Mouse (Mus musculus) liver, embryonic 14.5 days (tissue): Measurements from ENCODE around the gene Klk9. TPM values are rescaled to one million over a fixed set of nuclear protein-coding genes. Genes with fewer than 3 reads are reported as not detected.

Experiments
- ATAC-seq: fragments of 200-750 bp; cut with Nextera tagmentation; 2 replicates; pipeline ENCODE4 v1.8.0; 2017; ENCODE audit warnings: moderate number of reproducible peaks, mild to moderate bottlenecking, moderate library complexity; ENCODE audit not compliant: insufficient read depth
- DNase-seq, 3 experiments: peaks; one replicate each; pipeline ENCODE4 v3.0.0-alpha.2; 2012 to 2013; ENCODE audit warnings: low read depth in 3 of 3, low spot score in 3 of 3
- H3K27ac ChIP-seq: fragments of 300-500 bp; sonication (generic); 2 replicates; pipeline ENCODE4 v1.5.1; 2014; ENCODE audit warnings: moderate library complexity, mild to moderate bottlenecking, control low read depth, inconsistent platforms
- H3K27me3 ChIP-seq: fragments of 300-500 bp; sonication (generic); 2 replicates; pipeline ENCODE4 v1.6.1; 2014; ENCODE audit warnings: mild to moderate bottlenecking, low read length, moderate library complexity; ENCODE audit not compliant: control insufficient read depth, insufficient read depth
- H3K36me3 ChIP-seq: fragments of 300-500 bp; sonication (generic); replicated peaks from 2 replicates; pipeline ENCODE4 v1.6.1; 2014; ENCODE audit warnings: low read depth; ENCODE audit not compliant: control insufficient read depth, insufficient read depth
- H3K4me1 ChIP-seq, 2 experiments: fragments of 200-500 bp in 1 of 2; fragments of 300-500 bp in 1 of 2; sonication (generic) in 1 of 2; replicated peaks; 2 replicates each; pipeline ENCODE4 v1.6.1; 2012 to 2014; ENCODE audit warnings: antibody characterized with exemption in 1 of 2, inconsistent platforms in 1 of 2, low read length in 1 of 2; ENCODE audit not compliant: control insufficient read depth in 2 of 2, insufficient read depth in 2 of 2
- H3K4me2 ChIP-seq: fragments of 300-500 bp; sonication (generic); 2 replicates; pipeline ENCODE4 v1.6.1; 2014; ENCODE audit warnings: low read depth, mild to moderate bottlenecking, control low read depth, moderate library complexity
- H3K4me3 ChIP-seq, 2 experiments: fragments of 200-500 bp in 1 of 2; fragments of 300-500 bp in 1 of 2; sonication (generic) in 1 of 2; 2 replicates each; pipeline ENCODE4 v1.5.1; 2012 to 2014; ENCODE audit warnings: low read depth in 2 of 2, low read length in 2 of 2, mild to moderate bottlenecking in 2 of 2, control low read depth in 1 of 2, inconsistent platforms in 1 of 2, moderate library complexity in 1 of 2; ENCODE audit not compliant: insufficient read depth in 1 of 2
- H3K9ac ChIP-seq: fragments of 300-500 bp; sonication (generic); replicated peaks from 2 replicates; pipeline ENCODE4 v1.6.1; 2014; ENCODE audit warnings: mild to moderate bottlenecking, control low read depth, moderate library complexity
- H3K9me3 ChIP-seq: fragments of 300-500 bp; sonication (generic); 2 replicates; pipeline ENCODE4 v1.6.1; 2016; ENCODE audit warnings: low read length, mixed read lengths; ENCODE audit not compliant: control insufficient read depth
- CTCF ChIP-seq: IDR thresholded peaks from 2 replicates; pipeline ENCODE4 v1.5.1; 2016; ENCODE audit warnings: antibody characterized with exemption, low read depth, control low read depth
- EP300 ChIP-seq: IDR thresholded peaks from 2 replicates; pipeline ENCODE4 v1.6.1; 2016; ENCODE audit warnings: antibody characterized with exemption, low read depth
- WGBS: fragments of 180-500 bp; shearing (Covaris S2); extraction: QIAGEN DNeasy Blood & Tissue Kit; methylation state at CpG from one replicate; pipeline ENCODE4 v1.1.7; 2014; ENCODE audit not compliant: insufficient replicate concordance; 5-methylcytosine and 5-hydroxymethylcytosine counted together
- polyA plus RNA-seq, 2 experiments: library from polyadenylated mRNA; depleted of rRNA in 1 of 2; stranded (reverse) in 1 of 2; unstranded in 1 of 2; fragments of >200 nt; fragmentation: Nextera tagmentation in 1 of 2; extraction: Ambion mirVana in 1 of 2; gene quantifications; 2 replicates each; pipeline versions ENCODE4 v1.2.1 to v1.2.3; 2012 to 2014

The Klk9 gene
- polyA plus RNA-seq, 2 experiments: not detected

GRCm38 (mm10) chr7:43826056-43826455 lies 34.4 kb downstream of the Klk9 start:
- TF ChIP-seq CTCF: no peak
- no peaks in the 10 kb centered on the region for H3K36me3 ChIP-seq
- no peak overlapping the region for H3K4me2 ChIP-seq
- ATAC-seq (no peak), DNase-seq (no peak)
- no peak overlapping the region for H3K27ac ChIP-seq
- H3K27me3 ChIP-seq: no peaks in the 10 kb centered on the region
- no peaks in the 10 kb centered on the region for H3K9me3 ChIP-seq
- no peak overlapping the region for H3K9ac ChIP-seq
- no peaks in the 10 kb centered on the region for H3K4me1 ChIP-seq
- 61% methylated on average over 5 of the region's 5 CpGs for WGBS
- no peak overlapping the region for H3K4me3 ChIP-seq

GRCm38 (mm10) chr7:43827706-43828105 lies 36.0 kb downstream of the Klk9 start:
- no peaks in the 10 kb centered on the region for H3K9me3 ChIP-seq
- no peak overlapping the region for H3K4me2 ChIP-seq
- no peak overlapping the region for H3K4me3 ChIP-seq
- H3K27me3 ChIP-seq: no peaks in the 10 kb centered on the region
- ATAC-seq: no peak
- TF ChIP-seq CTCF (no peak), EP300 (no peak)
- DNase-seq: no peak
- no peaks in the 10 kb centered on the region for H3K4me1 ChIP-seq
- WGBS: 59% methylated on average over 4 of the region's 4 CpGs
- no peak overlapping the region for H3K9ac ChIP-seq
- H3K27ac ChIP-seq: no peak overlapping the region
- H3K36me3 ChIP-seq: no peaks in the 10 kb centered on the region

- no peak overlapping the region for H3K9ac ChIP-seq
- DNase-seq (no peak), ATAC-seq (no peak)
- TF ChIP-seq CTCF: no peak
- TF ChIP-seq EP300: no peak
- H3K27me3 ChIP-seq: no peaks in the 10 kb centered on the region
- WGBS: 69% methylated on average over 8 of the region's 8 CpGs
- no peaks in the 10 kb centered on the region for H3K9me3 ChIP-seq
- H3K36me3 ChIP-seq: no peaks in the 10 kb centered on the region
- H3K4me2 ChIP-seq: no peak overlapping the region
- no peak overlapping the region for H3K27ac ChIP-seq
- H3K4me3 ChIP-seq: no peak overlapping the region
- no peaks in the 10 kb centered on the region for H3K4me1 ChIP-seq
These were observed 37.3 kb downstream of the Klk9 start for GRCm38 (mm10) chr7:43829006-43829405.

- H3K27me3 ChIP-seq: no peaks in the 10 kb centered on the region
- no peaks in the 10 kb centered on the region for H3K9me3 ChIP-seq
- ATAC-seq (no peak), DNase-seq (no peak)
- WGBS: 38% methylated on average over 3 of the region's 3 CpGs
- no peak for TF ChIP-seq EP300
- TF ChIP-seq CTCF: no peak
- H3K9ac ChIP-seq: no peak within 1 kb of the TSS
- H3K4me1 ChIP-seq: no peaks in the 10 kb centered on the region
- H3K4me3 ChIP-seq: no peak within 1 kb of the TSS
- H3K36me3 ChIP-seq: no peaks in the 10 kb centered on the region
- no peak within 1 kb of the TSS for H3K27ac ChIP-seq
- H3K4me2 ChIP-seq: no peak within 1 kb of the TSS
These were observed 50.0 kb downstream of the Klk9 start, which contains the start of gene Klk5 for GRCm38 (mm10) chr7:43841701-43842100. Gene Klk5, plus strand, starts transcription at chr7:43841971.

GRCm38 (mm10) chr7:43843801-43844200 lies 52.1 kb downstream of the Klk9 start:
- H3K9me3 ChIP-seq: no peaks in the 10 kb centered on the region
- TF ChIP-seq EP300 (no peak), CTCF (no peak)

More at GRCm38 (mm10) chr7:43843801-43844200, 52.1 kb downstream of the Klk9 start:
- 75% methylated on average over 4 of the region's 4 CpGs for WGBS
- no peaks in the 10 kb centered on the region for H3K27me3 ChIP-seq
- H3K4me2 ChIP-seq: no peak overlapping the region
- ATAC-seq (no peak), DNase-seq (no peak)
- H3K36me3 ChIP-seq: no peaks in the 10 kb centered on the region
- H3K4me3 ChIP-seq: no peak overlapping the region
- no peak overlapping the region for H3K27ac ChIP-seq
- H3K4me1 ChIP-seq: no peaks in the 10 kb centered on the region
- no peak overlapping the region for H3K9ac ChIP-seq

Other genes with a start within 250 kb of the Klk9 start
- gene Cd33, start 247.5 kb upstream of the Klk9 start, polyA plus RNA-seq (2012; rRNA removed): 0.95 and 1.4 TPM in 2 replicates
- 1.5 and 1.9 TPM in 2 replicates for gene Cd33, start 247.5 kb upstream of the Klk9 start, polyA plus RNA-seq (2014; fragmentation: Nextera tagmentation; extraction: Ambion mirVana)
- 0.18 and 0.33 TPM in 2 replicates for gene Zfp658, start 229.6 kb upstream of the Klk9 start, polyA plus RNA-seq (2012; rRNA removed)
- 0.15 and 0.25 TPM in 2 replicates for gene Zfp658, start 229.6 kb upstream of the Klk9 start, polyA plus RNA-seq (2014; fragmentation: Nextera tagmentation; extraction: Ambion mirVana)
- 0.56 and 0.87 TPM in 2 replicates for gene Zfp719, start 212.3 kb upstream of the Klk9 start, polyA plus RNA-seq (2012; rRNA removed)
- gene Zfp719, start 212.3 kb upstream of the Klk9 start, polyA plus RNA-seq (2014; fragmentation: Nextera tagmentation; extraction: Ambion mirVana): 1.6 and 1.7 TPM in 2 replicates
- gene Zfp819, start 184.7 kb upstream of the Klk9 start, polyA plus RNA-seq (2012; rRNA removed): 0.07 TPM in 1 of 2 replicates, not detected in the other
- gene Zfp819, start 184.7 kb upstream of the Klk9 start, polyA plus RNA-seq (2014; fragmentation: Nextera tagmentation; extraction: Ambion mirVana): not detected in 2 replicates
- gene Ceacam18, start 157.2 kb upstream of the Klk9 start, polyA plus RNA-seq (2012; rRNA removed): not detected in 2 replicates
- 0.08 TPM in 1 of 2 replicates, not detected in the other for gene Ceacam18, start 157.2 kb upstream of the Klk9 start, polyA plus RNA-seq (2014; fragmentation: Nextera tagmentation; extraction: Ambion mirVana)
- gene Siglece, start 131.7 kb upstream of the Klk9 start, polyA plus RNA-seq (2012; rRNA removed): 1.5 and 1.6 TPM in 2 replicates
- 1.1 and 2.0 TPM in 2 replicates for gene Siglece, start 131.7 kb upstream of the Klk9 start, polyA plus RNA-seq (2014; fragmentation: Nextera tagmentation; extraction: Ambion mirVana)
- gene Ctu1, start 119.9 kb upstream of the Klk9 start, polyA plus RNA-seq (2012; rRNA removed): 3.1 and 3.2 TPM in 2 replicates
- 2.2 TPM in 2 replicates for gene Ctu1, start 119.9 kb upstream of the Klk9 start, polyA plus RNA-seq (2014; fragmentation: Nextera tagmentation; extraction: Ambion mirVana)
- 0.04 and 0.05 TPM in 2 replicates for gene Klk14, start 101.5 kb upstream of the Klk9 start, polyA plus RNA-seq (2012; rRNA removed)
- gene Klk14, start 101.5 kb upstream of the Klk9 start, polyA plus RNA-seq (2014; fragmentation: Nextera tagmentation; extraction: Ambion mirVana): not detected in 2 replicates
- gene Klk13, start 79.3 kb upstream of the Klk9 start, polyA plus RNA-seq (2012; rRNA removed): 0.02 and 0.04 TPM in 2 replicates
- 0.06 TPM in 1 of 2 replicates, not detected in the other for gene Klk13, start 79.3 kb upstream of the Klk9 start, polyA plus RNA-seq (2014; fragmentation: Nextera tagmentation; extraction: Ambion mirVana)
- gene Klk12, start 23.0 kb upstream of the Klk9 start, polyA plus RNA-seq (2012; rRNA removed): not detected in 2 replicates
- not detected in 2 replicates for gene Klk12, start 23.0 kb upstream of the Klk9 start, polyA plus RNA-seq (2014; fragmentation: Nextera tagmentation; extraction: Ambion mirVana)
- gene Klk11, start 17.3 kb upstream of the Klk9 start, polyA plus RNA-seq (2012; rRNA removed): not detected in 2 replicates
- not detected in 2 replicates for gene Klk11, start 17.3 kb upstream of the Klk9 start, polyA plus RNA-seq (2014; fragmentation: Nextera tagmentation; extraction: Ambion mirVana)
- gene Klk10, start 10.9 kb upstream of the Klk9 start, polyA plus RNA-seq (2012; rRNA removed): 0.02 and 0.10 TPM in 2 replicates
- not detected in 2 replicates for gene Klk10, start 10.9 kb upstream of the Klk9 start, polyA plus RNA-seq (2014; fragmentation: Nextera tagmentation; extraction: Ambion mirVana)
- 4.6 and 5.0 TPM in 2 replicates for gene Klk8, start 5.7 kb downstream of the Klk9 start, polyA plus RNA-seq (2012; rRNA removed)
- gene Klk8, start 5.7 kb downstream of the Klk9 start, polyA plus RNA-seq (2014; fragmentation: Nextera tagmentation; extraction: Ambion mirVana): 8.4 and 10.0 TPM in 2 replicates
- gene Klk7, start 19.4 kb downstream of the Klk9 start, polyA plus RNA-seq (2012; rRNA removed): 0.02 TPM in 1 of 2 replicates, not detected in the other
- gene Klk7, start 19.4 kb downstream of the Klk9 start, polyA plus RNA-seq (2014; fragmentation: Nextera tagmentation; extraction: Ambion mirVana): not detected in 2 replicates
- not detected in 2 replicates for gene Klk6, start 32.6 kb downstream of the Klk9 start, polyA plus RNA-seq (2012; rRNA removed)
- gene Klk6, start 32.6 kb downstream of the Klk9 start, polyA plus RNA-seq (2014; fragmentation: Nextera tagmentation; extraction: Ambion mirVana): not detected in 2 replicates
- not detected in 2 replicates for gene Klk5, start 50.1 kb downstream of the Klk9 start, polyA plus RNA-seq (2012; rRNA removed)
- not detected in 2 replicates for gene Klk5, start 50.1 kb downstream of the Klk9 start, polyA plus RNA-seq (2014; fragmentation: Nextera tagmentation; extraction: Ambion mirVana)
- gene Klk4, start 89.3 kb downstream of the Klk9 start, polyA plus RNA-seq (2012; rRNA removed): not detected in 2 replicates
- not detected in 2 replicates for gene Klk4, start 89.3 kb downstream of the Klk9 start, polyA plus RNA-seq (2014; fragmentation: Nextera tagmentation; extraction: Ambion mirVana)
- not detected in 2 replicates for gene Klk15, start 141.8 kb downstream of the Klk9 start, polyA plus RNA-seq (2012; rRNA removed)
- not detected in 2 replicates for gene Klk15, start 141.8 kb downstream of the Klk9 start, polyA plus RNA-seq (2014; fragmentation: Nextera tagmentation; extraction: Ambion mirVana)
- gene Klk1b8, start 158.8 kb downstream of the Klk9 start, polyA plus RNA-seq (2012; rRNA removed): not detected in 2 replicates
- not detected in 2 replicates for gene Klk1b8, start 158.8 kb downstream of the Klk9 start, polyA plus RNA-seq (2014; fragmentation: Nextera tagmentation; extraction: Ambion mirVana)
- not detected in 2 replicates for gene Klk1b1, start 174.9 kb downstream of the Klk9 start, polyA plus RNA-seq (2012; rRNA removed)
- gene Klk1b1, start 174.9 kb downstream of the Klk9 start, polyA plus RNA-seq (2014; fragmentation: Nextera tagmentation; extraction: Ambion mirVana): not detected in 2 replicates
- not detected in 2 replicates for gene Klk1b9, start 184.2 kb downstream of the Klk9 start, polyA plus RNA-seq (2012; rRNA removed)
- not detected in 2 replicates for gene Klk1b9, start 184.2 kb downstream of the Klk9 start, polyA plus RNA-seq (2014; fragmentation: Nextera tagmentation; extraction: Ambion mirVana)
- not detected in 2 replicates for gene Klk1b11, start 204.0 kb downstream of the Klk9 start, polyA plus RNA-seq (2012; rRNA removed)
- gene Klk1b11, start 204.0 kb downstream of the Klk9 start, polyA plus RNA-seq (2014; fragmentation: Nextera tagmentation; extraction: Ambion mirVana): not detected in 2 replicates
- gene Klk1b26, start 220.3 kb downstream of the Klk9 start, polyA plus RNA-seq (2012; rRNA removed): not detected in 2 replicates
- gene Klk1b26, start 220.3 kb downstream of the Klk9 start, polyA plus RNA-seq (2014; fragmentation: Nextera tagmentation; extraction: Ambion mirVana): not detected in 2 replicates